ENCODE assay signal across 9 mouse cellular contexts in genomic region chr4:134601404-134601803, GRCm38 (mm10). TPM values are rescaled to one million over a fixed set of nuclear protein-coding genes. Genes with fewer than 3 reads are reported as not detected.
DNase-seq lines count a peak whose midpoint lies in the region; ATAC-seq and TF ChIP-seq lines count a peak whose summit lies in the region.
"Had no signal": no experiment of that assay in that cellular context is flagged by ENCODE, and none has a peak within 500 bp of the region (broad histone marks: within the 10 kb centered on the region; RNA-seq: fewer than 3 reads in every experiment).

No protein-coding gene starts in this region.

- TF ChIP-seq CTCF in gastrocnemius, adult 2 months (IDR thresholded peaks at IDR 0.05): no peak
- TF ChIP-seq CTCF in layer of hippocampus, adult 2 months (conservative IDR thresholded peaks at IDR 0.05): no peak

- H3K27ac ChIP-seq in gastrocnemius, adult 2 months: peak overlapping the region; percentile 48
- H3K27ac ChIP-seq in layer of hippocampus, adult 2 months: peak overlapping the region; percentile 78
- H3K27ac ChIP-seq: liver, embryonic 15.5 days had no signal

- DNase-seq in gastrocnemius, adult 2 months: no peak
- DNase-seq in gastrocnemius, postnatal 36 days: no peak
- no peak for DNase-seq in layer of hippocampus, adult 2 months (ENCODE audit: low spot score in 2 of 2)
- DNase-seq in layer of hippocampus, adult 18-20 months (ENCODE audit: low spot score in 2 of 2): no peak
- DNase-seq in T-cell, adult 2 months (ENCODE audit: low spot score): peak; percentile 69
- DNase-seq in frontal cortex, postnatal 36 days (ENCODE audit: low spot score in 2 of 2): no peak
- no peak for DNase-seq in retina, postnatal 1 day

- H3K4me3 ChIP-seq in gastrocnemius, adult 2 months: no peak overlapping the region
- no peak overlapping the region for H3K4me3 ChIP-seq in layer of hippocampus, adult 2 months
- H3K4me3 ChIP-seq: liver, embryonic 15.5 days had no signal

- ATAC-seq in megakaryocyte, adult 5-6 weeks (ENCODE audit: poor library complexity, severe bottlenecking): peak; percentile 69

- intact Hi-C loops in gastrocnemius, adult 2 months (cut with DNase I): no loop called here
- intact Hi-C loops in gastrocnemius, postnatal 36 days (cut with DNase I): loop anchor here (5.0 kb wide), 1 partner anchor 46 kb away; no protein-coding TSS in a partner anchor

RNA-seq across cellular contexts. Expression of gene Selenon, which starts 49.4 kb away (rescaled TPM):
- 1 to 10 TPM; 4.4 to 6.3 TPM for total RNA-seq in gastrocnemius, adult 2 months (2021)
- 1 to 10 TPM; 4.9 to 6.1 TPM for total RNA-seq in gastrocnemius, postnatal 36 days (2021)
- total RNA-seq in layer of hippocampus, adult 2 months (2021): 10 to 100 TPM; 17.3 to 19.7 TPM
- 10 to 100 TPM; 18.1 to 20.0 TPM for total RNA-seq in layer of hippocampus, adult 18-20 months (2021)
- 24.9 and 25.4 TPM in 2 replicates for total RNA-seq in megakaryocyte, adult 5-6 weeks (2015)
- 6.3 and 8.2 TPM in 2 replicates for total RNA-seq in megakaryocyte, adult 5-6 weeks (2017)
